15 mouse cellular contexts compared by ENCODE assay signal in genomic region chr9:64925771-64926170, GRCm38 (mm10). TPM values are rescaled to one million over a fixed set of nuclear protein-coding genes. Genes with fewer than 3 reads are reported as not detected.
DNase-seq lines count a peak whose midpoint lies in the region; ATAC-seq and TF ChIP-seq lines count a peak whose summit lies in the region.
"Had no signal": no experiment of that assay in that cellular context is flagged by ENCODE, and none has a peak within 500 bp of the region (broad histone marks: within the 10 kb centered on the region; RNA-seq: fewer than 3 reads in every experiment).

No protein-coding gene starts in this region.

- no peak overlapping the region for H3K9ac ChIP-seq in heart, postnatal 0 days (replicated peaks; ENCODE audit: low read depth, low read length)
- H3K9ac ChIP-seq: intestine, embryonic 15.5 days; liver, embryonic 12.5 days; midbrain, embryonic 15.5 days had no signal

- intact Hi-C loops in heart, postnatal 25 days (cut with DNase I), result no loop called here
- intact Hi-C loops in gastrocnemius, postnatal 36 days (cut with DNase I), result no loop called here

- TF ChIP-seq CTCF in heart, postnatal 0 days (IDR thresholded peaks at IDR 0.05; ENCODE audit: low read depth), result no peak

- no peak for DNase-seq in heart, postnatal 0 days (ENCODE audit: low spot score)
- DNase-seq in heart, postnatal 25 days (ENCODE audit: low spot score), result no peak
- peak; percentile 47 for DNase-seq in 3T3-L1 (ENCODE audit: low read depth, low spot score)
- peak; percentile 63 for DNase-seq in NIH3T3 (ENCODE audit: low read depth)
- no peak for DNase-seq in gastrocnemius, postnatal 36 days
- DNase-seq: adrenal gland, postnatal 10 days; embryo, embryonic 11 days; kidney, postnatal 10 days; thymus, postnatal 36 days had no signal

- H3K27ac ChIP-seq in heart, postnatal 0 days (ENCODE audit: low read depth), result peak overlapping the region; percentile 85
- peak overlapping the region; percentile 67 for H3K27ac ChIP-seq in macrophage
- H3K27ac ChIP-seq: intestine, embryonic 15.5 days; liver, embryonic 12.5 days had no signal

- H3K79me2 ChIP-seq in macrophage (ENCODE audit: inconsistent target), result no peaks in the 10 kb centered on the region

- no peak overlapping the region for H3K4me2 ChIP-seq in heart, postnatal 0 days (ENCODE audit: low read depth, low read length)
- H3K4me2 ChIP-seq: intestine, embryonic 15.5 days; liver, embryonic 12.5 days; midbrain, embryonic 15.5 days had no signal

- peaks cover 30% of the 10 kb centered on the region for H3K4me1 ChIP-seq in heart, postnatal 0 days (ENCODE audit: control insufficient read depth, insufficient read depth)
- H3K4me1 ChIP-seq: intestine, embryonic 15.5 days had no signal

- TF ChIP-seq EP300 in heart, postnatal 0 days (IDR thresholded peaks at IDR 0.05; ENCODE audit: low read depth), result no peak

- no peak overlapping the region for H3K4me3 ChIP-seq in heart, postnatal 0 days (ENCODE audit: low read depth, low read length)
- H3K4me3 ChIP-seq in macrophage (ENCODE audit: inconsistent target), result no peak overlapping the region
- H3K4me3 ChIP-seq: intestine, embryonic 15.5 days; liver, embryonic 12.5 days; midbrain, embryonic 15.5 days had no signal

- no peaks in the 10 kb centered on the region for H3K9me3 ChIP-seq in heart, postnatal 0 days (replicated peaks; ENCODE audit: control insufficient read depth, low read length)
- H3K9me3 ChIP-seq: intestine, embryonic 15.5 days; liver, embryonic 12.5 days; midbrain, embryonic 15.5 days had no signal

- WGBS in heart, postnatal 0 days, result 68% methylated on average over 5 of the region's 5 CpGs
- WGBS in macrophage (ENCODE audit: missing documents), result 8% methylated on average over 5 of the region's 5 CpGs

- H3K36me3 ChIP-seq in heart, postnatal 0 days (replicated peaks; ENCODE audit: control insufficient read depth, insufficient read depth, low read length), result no peaks in the 10 kb centered on the region
- no peaks in the 10 kb centered on the region for H3K36me3 ChIP-seq in macrophage (ENCODE audit: inconsistent target)
- H3K36me3 ChIP-seq: intestine, embryonic 15.5 days; midbrain, embryonic 15.5 days had no signal

- H3K27me3 ChIP-seq in heart, postnatal 0 days (ENCODE audit: control insufficient read depth, insufficient read depth, low read length), result no peaks in the 10 kb centered on the region
- H3K27me3 ChIP-seq: intestine, embryonic 15.5 days; liver, embryonic 12.5 days; midbrain, embryonic 15.5 days had no signal

- no peak for ATAC-seq in heart, postnatal 0 days (ENCODE audit: insufficient read depth, low read depth)
- ATAC-seq in cerebellum, adult (ENCODE audit: insufficient number of reproducible peaks, low FRiP score, low TSS enrichment), result no peak
- ATAC-seq: midbrain, embryonic 15.5 days had no signal

RNA-seq across cellular contexts. Expression of gene Slc24a1, which starts 25.6 kb away (rescaled TPM):
- 0.08 TPM in 1 of 2 replicates, not detected in the other for total RNA-seq in heart, postnatal 0 days (2014; rRNA removed; ENCODE audit: low replicate concordance)
- polyA plus RNA-seq in heart, postnatal 0 days (2015; fragmentation: Nextera tagmentation; extraction: Ambion mirVana), result 0.05 TPM in 2 replicates
- total RNA-seq in heart, postnatal 25 days (2021), result under 1 TPM; 0.08 to 0.10 TPM
- total RNA-seq in macrophage (2018; cell fraction: chromatin; rRNA removed), result not detected
- total RNA-seq in macrophage (2018; cell fraction: cytosol; rRNA removed), result not detected
- not detected for total RNA-seq in macrophage (2018; cell fraction: nucleus; rRNA removed)
- polyA plus RNA-seq in macrophage (2018), result not detected in 3 replicates
- total RNA-seq in gastrocnemius, postnatal 36 days (2021), result under 1 TPM in 1 of 2 experiments, not detected in 1; 0.05 TPM
- polyA plus RNA-seq: stomach, embryonic 14.5 days had no signal

RNA-seq across cellular contexts. Expression of gene Ints14, which starts 34.9 kb away (rescaled TPM):
- total RNA-seq in heart, postnatal 0 days (2014; rRNA removed; ENCODE audit: low replicate concordance), result 34.6 and 36.4 TPM in 2 replicates
- polyA plus RNA-seq in heart, postnatal 0 days (2015; fragmentation: Nextera tagmentation; extraction: Ambion mirVana), result 26.2 and 26.5 TPM in 2 replicates
- 10 to 100 TPM; 16.1 to 16.4 TPM for total RNA-seq in heart, postnatal 25 days (2021)
- 10 to 100 TPM in 24 of 26 experiments, 1 to 10 TPM in 2; 7.3 to 27.7 (median 18.8) TPM for total RNA-seq in macrophage (2018; cell fraction: chromatin; rRNA removed)
- 10 to 100 TPM; 17.9 to 27.9 (median 24.5) TPM for total RNA-seq in macrophage (2018; cell fraction: cytosol; rRNA removed)
- 10 to 100 TPM in 23 of 26 experiments, 1 to 10 TPM in 3; 7.4 to 27.4 (median 17.6) TPM for total RNA-seq in macrophage (2018; cell fraction: nucleus; rRNA removed)
- 20.4 to 29.8 TPM (median 29.2 TPM) in 3 replicates for polyA plus RNA-seq in macrophage (2018)
- total RNA-seq in gastrocnemius, postnatal 36 days (2021), result 10 to 100 TPM; 16.0 to 16.3 TPM

Comparison
In these comparisons a context has a peak if more than half of its experiments do, and no peak if none do; other contexts are left out.
1. DNase-seq: peak in 3T3-L1 (single experiment) and NIH3T3 (single experiment); none in heart, postnatal 0 days (single experiment), heart, postnatal 25 days (single experiment) and gastrocnemius, postnatal 36 days (0 of 2).